Mouse (Mus musculus): ENCODE measurements around the gene Heatr5b.

- TF ChIP-seq POLR2A (IDR thresholded peaks at IDR 0.05; ENCODE audit: borderline replicate concordance, extremely low read depth, insufficient read depth, insufficient read length, poor library complexity, severe bottlenecking) (no peak), CTCF (IDR thresholded peaks at IDR 0.05; ENCODE audit: borderline replicate concordance, extremely low read depth, insufficient read depth, insufficient read length) (no peak)
Measured at GRCm38 (mm10) chr17:78708422-78708821, 126.7 kb downstream of the Heatr5b start.

All from brain, embryonic 14.5 days (tissue).